Mouse (Mus musculus) embryonic facial prominence, embryonic 13.5 days (tissue): ENCODE measurements around the gene Ints1. TPM values are rescaled to one million over a fixed set of nuclear protein-coding genes. Genes with fewer than 3 reads are reported as not detected.

Source experiments
- ATAC-seq: fragments of 200-750 bp; cut with Nextera tagmentation; 2 replicates; pipeline ENCODE4 v1.8.0; 2017; ENCODE audit warnings: low read depth; ENCODE audit not compliant: insufficient number of reproducible peaks, insufficient read depth, low FRiP score, low TSS enrichment
- H3K27ac ChIP-seq: fragments of 300-500 bp; sonication (generic); 2 replicates; pipeline ENCODE4 v1.5.1; 2015; ENCODE audit warnings: moderate library complexity, mild to moderate bottlenecking, inconsistent platforms
- H3K27me3 ChIP-seq: fragments of 300-500 bp; sonication (generic); 2 replicates; pipeline ENCODE4 v1.6.1; 2015; ENCODE audit warnings: mild to moderate bottlenecking, inconsistent platforms
- H3K36me3 ChIP-seq: fragments of 300-500 bp; sonication (generic); 2 replicates; pipeline ENCODE4 v1.6.1; 2015; ENCODE audit warnings: mild to moderate bottlenecking, inconsistent platforms
- H3K4me1 ChIP-seq: fragments of 300-500 bp; sonication (generic); 2 replicates; pipeline ENCODE4 v1.6.1; 2015; ENCODE audit warnings: inconsistent platforms
- H3K4me2 ChIP-seq: fragments of 300-500 bp; sonication (generic); 2 replicates; pipeline ENCODE4 v1.6.1; 2015; ENCODE audit warnings: moderate library complexity, mild to moderate bottlenecking, inconsistent platforms
- H3K4me3 ChIP-seq: fragments of 300-500 bp; sonication (generic); 2 replicates; pipeline ENCODE4 v1.5.1; 2015; ENCODE audit warnings: mild to moderate bottlenecking, inconsistent platforms
- H3K9ac ChIP-seq: fragments of 300-500 bp; sonication (generic); 2 replicates; pipeline ENCODE4 v1.6.1; 2015; ENCODE audit warnings: mild to moderate bottlenecking, inconsistent platforms
- H3K9me3 ChIP-seq: fragments of 300-500 bp; sonication (generic); 2 replicates; pipeline ENCODE4 v1.6.1; 2016; ENCODE audit warnings: inconsistent platforms
- WGBS: fragments of 180-500 bp; shearing (Covaris S2); methylation state at CpG from one replicate; pipeline ENCODE4 v1.1.7; 2015; ENCODE audit warnings: mixed read lengths; 5-methylcytosine and 5-hydroxymethylcytosine counted together
- polyA plus RNA-seq: library from polyadenylated mRNA; unstranded; fragments of >200 nt; fragmentation: Nextera tagmentation; extraction: Ambion mirVana; gene quantifications from 2 replicates; pipeline ENCODE4 v1.2.1, GENCODE M21; 2015

Ints1 gene
- 24.5 and 29.0 TPM in 2 replicates for polyA plus RNA-seq

DNA sequence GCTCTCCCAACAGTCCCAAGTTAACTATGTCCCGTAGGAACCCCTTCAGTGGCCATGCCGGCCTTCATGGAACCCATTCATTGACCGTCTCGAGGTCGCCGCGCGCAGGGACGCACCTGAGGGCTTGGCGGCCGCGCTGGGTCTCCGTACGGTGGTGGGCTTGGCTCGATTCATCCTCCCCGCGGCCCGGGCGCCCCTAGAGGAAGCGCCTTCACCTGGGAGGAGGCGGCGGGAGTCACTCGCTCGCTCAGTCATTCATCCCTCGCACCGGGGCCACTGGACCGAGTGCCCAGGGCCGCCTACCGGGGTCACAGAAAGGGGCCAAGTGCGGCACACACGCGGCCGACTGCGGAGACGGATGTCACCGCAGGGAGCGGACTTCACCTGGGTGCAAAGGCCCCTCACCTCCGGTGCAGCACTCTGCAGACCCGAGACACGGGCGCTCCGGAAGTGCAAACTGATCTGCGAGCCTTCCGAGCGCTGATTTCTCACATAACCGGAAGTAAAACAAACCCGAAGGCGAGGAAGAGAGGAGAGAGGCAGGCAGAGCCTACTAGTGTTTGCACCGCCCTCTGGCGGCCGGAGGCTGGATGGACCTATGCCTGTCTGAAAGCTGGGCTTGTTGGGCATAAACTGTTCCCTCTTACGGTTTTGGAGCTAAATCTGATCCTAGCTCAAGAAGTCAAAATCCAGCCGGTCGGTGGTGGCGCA is at the start of gene Ints1:
Ints1 (minus strand) TSS at position 459 of the 711 bp plus-strand sequence.
- Histone ChIP-seq H3K9ac (peak within 1 kb of the TSS; percentile 97), H3K36me3 (peaks cover 36% of the 10 kb centered on the region), H3K4me2 (peak within 1 kb of the TSS; percentile 94), H3K27ac (0 out of 2 replicates have a peak within 1 kb of the TSS, but pooled peaks have one; percentile 28), H3K4me1 (peaks cover 13% of the 10 kb centered on the region), H3K4me3 (peak within 1 kb of the TSS; percentile 100), H3K9me3 (no peaks in the 10 kb centered on the region), H3K27me3 (no peaks in the 10 kb centered on the region)
- WGBS = under 1% methylated on average over 55 of the region's 55 CpGs
- peak; percentile 78 for ATAC-seq

GRCm38 (mm10) chr5:139824531-139824930 is 49.1 kb upstream of the Ints1 start:
- no peak overlapping the region for H3K4me2 ChIP-seq
- no peak overlapping the region for H3K27ac ChIP-seq
- no peaks in the 10 kb centered on the region for H3K27me3 ChIP-seq
- no peak overlapping the region for H3K4me3 ChIP-seq
- WGBS = 90% methylated on average over 10 of the region's 10 CpGs
- ATAC-seq = no peak
- H3K9me3 ChIP-seq = no peaks in the 10 kb centered on the region
- H3K4me1 ChIP-seq = peaks cover 12% of the 10 kb centered on the region
- H3K9ac ChIP-seq = no peak overlapping the region
- H3K36me3 ChIP-seq = peaks cover 28% of the 10 kb centered on the region

- Histone ChIP-seq H3K4me3 (no peak overlapping the region), H3K9me3 (no peaks in the 10 kb centered on the region), H3K27ac (no peak overlapping the region), H3K27me3 (no peaks in the 10 kb centered on the region), H3K9ac (no peak overlapping the region), H3K4me1 (peaks cover 12% of the 10 kb centered on the region), H3K4me2 (no peak overlapping the region), H3K36me3 (peaks cover 28% of the 10 kb centered on the region)
- 69% methylated on average over 12 of the region's 12 CpGs for WGBS
- ATAC-seq = no peak
Measured at GRCm38 (mm10) chr5:139821466-139822459, 46.3 kb upstream of the Ints1 start.

DNA sequence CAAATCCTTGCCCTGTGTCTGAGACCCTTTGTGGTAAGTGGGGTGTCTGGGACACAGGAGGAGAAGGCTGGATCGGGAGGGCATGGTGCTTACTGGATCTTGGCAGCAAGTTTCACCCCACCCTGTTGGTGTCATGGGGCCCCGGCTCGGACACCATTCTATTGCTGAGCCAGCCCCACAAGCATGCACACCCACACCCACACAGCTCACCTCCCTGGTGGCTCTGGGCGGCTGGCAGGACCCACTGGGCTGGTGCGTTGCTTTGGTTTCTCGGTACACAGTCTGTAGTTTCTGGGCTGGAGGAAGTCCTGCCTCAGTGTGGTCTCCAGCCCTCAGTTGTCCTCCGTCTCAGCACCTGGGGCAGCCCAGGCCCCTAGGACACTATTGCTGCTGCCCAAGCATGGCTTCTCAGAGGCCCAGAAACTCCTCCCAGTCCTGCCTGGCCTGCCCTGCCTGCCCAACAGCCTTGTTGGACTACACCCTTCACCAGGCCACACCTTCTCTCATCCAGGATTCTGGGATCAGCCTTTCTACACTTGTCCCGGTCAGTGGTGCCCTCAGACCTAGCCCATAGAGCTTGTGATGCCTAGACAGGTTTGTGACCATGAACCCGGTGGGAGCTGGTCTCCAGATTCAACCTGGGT is 44.2 kb upstream of the Ints1 start, which contains the start of gene Tmem184a:
Tmem184a (minus strand) TSS at position 380 of the 644 bp plus-strand sequence.
- H3K4me1 ChIP-seq = no peaks in the 10 kb centered on the region
- 88% methylated on average over 9 of the region's 9 CpGs for WGBS
- H3K27ac ChIP-seq = no peak within 1 kb of the TSS
- H3K4me3 ChIP-seq = no peak within 1 kb of the TSS
- H3K9me3 ChIP-seq = no peaks in the 10 kb centered on the region
- H3K4me2 ChIP-seq = no peak within 1 kb of the TSS
- ATAC-seq = no peak
- H3K27me3 ChIP-seq = peaks cover 9% of the 10 kb centered on the region
- peaks cover 28% of the 10 kb centered on the region for H3K36me3 ChIP-seq
- H3K9ac ChIP-seq = 0 out of 2 replicates have a peak within 1 kb of the TSS, but pooled peaks have one; percentile 17

DNA sequence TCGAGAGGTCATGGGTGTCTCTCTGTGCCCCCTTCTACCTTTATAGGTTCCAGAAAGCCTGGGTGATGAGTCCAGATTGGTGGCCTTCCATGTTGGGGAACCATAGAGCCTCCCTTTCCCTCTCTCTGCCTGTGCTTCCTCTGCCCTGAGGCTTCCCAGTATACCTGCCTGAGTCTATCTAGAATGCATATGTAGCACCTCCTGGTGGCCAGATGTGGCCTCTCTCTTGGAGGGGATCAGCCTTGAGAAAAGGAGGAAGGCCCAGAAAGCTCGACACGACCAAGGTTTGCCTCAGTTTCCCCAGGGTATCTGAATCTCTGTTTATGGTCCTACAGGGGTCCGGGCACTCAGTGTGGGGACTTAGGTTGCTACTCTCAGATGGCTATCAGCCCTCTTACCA is 43.3 kb upstream of the Ints1 start:
- H3K4me3 ChIP-seq = no peak overlapping the region
- H3K4me1 ChIP-seq = no peaks in the 10 kb centered on the region
- H3K36me3 ChIP-seq = peaks cover 27% of the 10 kb centered on the region
- H3K27me3 ChIP-seq = peaks cover 18% of the 10 kb centered on the region
- H3K27ac ChIP-seq = no peak overlapping the region
- no peak for ATAC-seq
- no peaks in the 10 kb centered on the region for H3K9me3 ChIP-seq
- WGBS = 50% methylated on average over 4 of the region's 4 CpGs
- no peak overlapping the region for H3K9ac ChIP-seq
- no peak overlapping the region for H3K4me2 ChIP-seq

DNA sequence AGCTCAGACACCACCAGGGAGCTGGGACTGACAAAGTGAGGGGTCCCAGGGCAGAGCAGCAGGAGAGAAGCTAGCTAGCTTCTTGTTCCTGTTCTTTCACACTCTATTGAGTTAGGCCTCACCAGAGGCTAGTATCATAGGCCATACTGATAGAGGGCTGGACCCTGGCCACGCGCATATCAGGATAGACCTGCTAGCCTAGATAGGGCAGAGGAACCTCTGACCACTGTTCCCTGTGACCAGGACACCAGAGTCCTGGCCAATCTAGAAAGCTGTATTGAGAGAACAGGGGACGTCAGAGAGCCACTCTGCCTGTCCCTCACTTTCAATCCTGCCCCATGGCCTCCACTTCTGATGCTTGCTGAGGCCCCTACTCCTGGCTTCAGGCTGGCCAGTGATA is 42.6 kb upstream of the Ints1 start:
- Histone ChIP-seq H3K4me1 (no peaks in the 10 kb centered on the region), H3K27ac (no peak overlapping the region)

DNA sequence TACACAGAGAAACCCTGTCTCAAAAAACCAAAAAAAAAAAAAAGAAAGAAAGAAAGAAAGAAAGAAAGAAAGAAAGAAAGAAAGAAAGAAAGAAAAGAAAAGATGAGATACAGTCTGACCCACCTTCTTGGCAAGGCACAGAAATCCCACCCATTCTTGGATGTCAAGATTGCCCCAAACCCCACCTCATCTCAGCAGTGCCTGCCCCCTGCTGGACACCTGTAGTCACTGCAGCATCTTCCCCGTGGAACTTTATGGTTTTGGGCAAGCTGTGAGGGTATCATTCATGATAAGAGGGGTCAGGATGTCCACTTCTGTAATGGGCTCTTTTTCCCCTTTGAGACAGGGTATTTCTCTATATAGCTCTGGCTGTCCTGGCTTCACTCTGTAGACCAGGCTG is 41.8 kb upstream of the Ints1 start:
- WGBS = 3% methylated on average over 1 of the region's 1 CpGs

More for the DNA sequence above, 42.6 kb upstream of the Ints1 start:
- Histone ChIP-seq H3K36me3 (peaks cover 20% of the 10 kb centered on the region), H3K9me3 (no peaks in the 10 kb centered on the region), H3K4me2 (no peak overlapping the region), H3K27me3 (peaks cover 25% of the 10 kb centered on the region), H3K9ac (no peak overlapping the region), H3K4me3 (no peak overlapping the region)
- no peak for ATAC-seq
- 76% methylated on average over 3 of the region's 3 CpGs for WGBS

GRCm38 (mm10) chr5:139816445-139816844 is 41.0 kb upstream of the Ints1 start:
- ATAC-seq = no peak
- Histone ChIP-seq H3K36me3 (0 out of 2 replicates have a peak, but pooled peaks cover 4% of the 10 kb centered on the region), H3K9me3 (no peaks in the 10 kb centered on the region), H3K27me3 (peaks cover 40% of the 10 kb centered on the region), H3K4me2 (no peak overlapping the region), H3K4me3 (no peak overlapping the region), H3K27ac (no peak overlapping the region), H3K9ac (no peak overlapping the region), H3K4me1 (no peaks in the 10 kb centered on the region)

More for the DNA sequence above, 41.8 kb upstream of the Ints1 start:
- Histone ChIP-seq H3K4me3 (no peak overlapping the region), H3K27me3 (peaks cover 33% of the 10 kb centered on the region), H3K36me3 (peaks cover 12% of the 10 kb centered on the region), H3K27ac (no peak overlapping the region), H3K4me1 (no peaks in the 10 kb centered on the region), H3K4me2 (no peak overlapping the region), H3K9me3 (no peaks in the 10 kb centered on the region), H3K9ac (no peak overlapping the region)
- no peak for ATAC-seq

GRCm38 (mm10) chr5:139815964-139816363 is 40.5 kb upstream of the Ints1 start:
- ATAC-seq = no peak

DNA sequence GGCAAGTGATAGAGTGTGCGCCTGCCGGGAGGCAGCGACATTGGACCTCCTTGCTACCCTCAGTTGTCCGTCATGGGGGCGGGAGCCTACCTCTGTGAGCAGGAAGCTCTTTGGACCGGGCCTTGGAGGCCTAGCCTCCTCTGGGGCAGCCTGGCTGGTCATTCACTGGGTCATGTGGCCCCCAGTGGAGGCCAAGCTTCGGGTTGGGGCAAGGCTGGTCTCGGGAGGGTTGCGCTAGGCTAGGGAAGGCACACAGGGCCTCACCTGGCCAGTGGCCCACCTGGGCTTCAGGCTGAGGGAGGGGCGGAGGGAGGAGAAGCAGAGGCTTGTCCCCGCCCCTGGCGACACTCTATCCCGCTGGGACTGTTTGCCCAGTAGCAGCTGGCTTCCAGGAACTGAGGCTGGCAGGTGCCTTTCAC is 38.5 kb upstream of the Ints1 start:
- 9% methylated on average over 13 of the region's 13 CpGs for WGBS
- Histone ChIP-seq H3K4me1 (no peaks in the 10 kb centered on the region), H3K9me3 (no peaks in the 10 kb centered on the region), H3K27me3 (peaks cover 40% of the 10 kb centered on the region), H3K36me3 (no peaks in the 10 kb centered on the region), H3K4me2 (peak overlapping the region; percentile 40), H3K4me3 (peak overlapping the region; percentile 22; the same call in 1 of the 2 replicates), H3K27ac (no peak overlapping the region), H3K9ac (peak overlapping the region; percentile 52; the same call in 1 of the 2 replicates)
- ATAC-seq = no peak

More at GRCm38 (mm10) chr5:139815964-139816363, 40.5 kb upstream of the Ints1 start:
- H3K4me2 ChIP-seq = no peak overlapping the region
- no peaks in the 10 kb centered on the region for H3K9me3 ChIP-seq
- 86% methylated on average over 6 of the region's 6 CpGs for WGBS
- peaks cover 40% of the 10 kb centered on the region for H3K27me3 ChIP-seq
- H3K4me3 ChIP-seq = no peak overlapping the region
- H3K9ac ChIP-seq = no peak overlapping the region
- H3K36me3 ChIP-seq = no peaks in the 10 kb centered on the region
- no peak overlapping the region for H3K27ac ChIP-seq
- H3K4me1 ChIP-seq = no peaks in the 10 kb centered on the region

- WGBS = 44% methylated on average over 10 of the region's 10 CpGs
- no peaks in the 10 kb centered on the region for H3K4me1 ChIP-seq
- H3K9ac ChIP-seq = no peak overlapping the region
- ATAC-seq = no peak
- H3K4me3 ChIP-seq = no peak overlapping the region
- H3K9me3 ChIP-seq = no peaks in the 10 kb centered on the region
- no peak overlapping the region for H3K27ac ChIP-seq
- 0 out of 2 replicates have a peak overlapping the region, but pooled peaks have one; percentile 40 for H3K4me2 ChIP-seq
- no peaks in the 10 kb centered on the region for H3K36me3 ChIP-seq
- H3K27me3 ChIP-seq = peaks cover 40% of the 10 kb centered on the region
Measured at GRCm38 (mm10) chr5:139813126-139813490, 37.6 kb upstream of the Ints1 start.
